Mouse (Mus musculus): ENCODE measurements around the gene Epb41l4b.

GRCm38 (mm10) chr4:56943258-56943657 is 200.0 kb downstream of the Epb41l4b start:
- TF ChIP-seq CTCF (IDR thresholded peaks at IDR 0.05; ENCODE audit: control insufficient read depth, insufficient read depth, insufficient read length) (no peak), MYOD1 (IDR thresholded peaks at IDR 0.05; ENCODE audit: control insufficient read depth, insufficient read length, low read depth) (no peak), CEBPB (IDR thresholded peaks at IDR 0.05; ENCODE audit: low read depth) (no peak)
